ENCODE assay signal across 11 mouse cellular contexts in the genomic region with DNA sequence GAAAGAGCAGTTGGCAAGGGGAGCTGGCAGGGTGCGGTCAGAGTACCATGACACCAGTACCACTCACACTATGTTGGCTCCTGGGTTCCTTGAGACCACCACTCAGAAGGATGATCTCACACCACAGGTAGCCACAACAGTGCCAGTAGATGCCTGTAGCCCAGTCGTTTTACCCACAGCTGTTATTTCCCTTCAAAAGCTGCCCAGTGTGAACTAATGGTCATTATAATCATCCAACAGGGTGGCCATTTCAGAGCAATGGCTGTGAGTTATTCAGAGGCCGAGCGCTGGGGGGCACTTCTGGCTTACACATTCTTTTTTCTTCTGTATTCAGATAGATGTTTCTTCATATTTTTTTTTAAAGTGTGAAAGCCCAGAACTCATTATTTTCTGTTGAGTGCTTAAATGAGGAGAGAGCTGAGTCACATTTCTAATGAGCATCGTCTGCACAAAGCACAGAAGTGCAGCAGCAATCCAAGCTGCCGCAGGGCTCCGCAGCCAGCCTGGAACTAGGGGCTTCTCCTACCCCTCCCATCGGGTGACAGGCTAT.
DNase-seq lines count a peak whose midpoint lies in the region; ATAC-seq lines count a peak whose summit lies in the region.
"Had no signal": no experiment of that assay in that cellular context is flagged by ENCODE, and none has a peak within 500 bp of the region (broad histone marks: within the 10 kb centered on the region; RNA-seq: fewer than 3 reads in every experiment).

No protein-coding gene starts in this region.

- 0 out of 2 replicates have a peak, but pooled peaks cover 2% of the 10 kb centered on the region for H3K4me1 ChIP-seq in hindbrain, embryonic 16.5 days (ENCODE audit: control insufficient read depth, insufficient read depth, low read depth, low read length)

- intact Hi-C loops in left cerebral cortex, postnatal 4 days (cut with DNase I) = no loop called here
- intact Hi-C loops in heart, postnatal 10 days (cut with DNase I) = no loop called here

- H3K36me3 ChIP-seq in hindbrain, embryonic 16.5 days (ENCODE audit: control insufficient read depth, insufficient read depth, low read length) = no peaks in the 10 kb centered on the region

- peak; percentile 81 for ATAC-seq in hindbrain, embryonic 16.5 days
- ATAC-seq in monocyte, adult 5-6 weeks (replicated peaks; ENCODE audit: insufficient number of reproducible peaks, low FRiP score, low TSS enrichment, poor library complexity, severe bottlenecking) = no peak
- ATAC-seq: intestine, postnatal 0 days had no signal

- H3K9ac ChIP-seq in hindbrain, embryonic 16.5 days (ENCODE audit: low read depth, low read length) = no peak overlapping the region
- H3K9ac ChIP-seq: liver, embryonic 14.5 days had no signal

- no peaks in the 10 kb centered on the region for H3K27me3 ChIP-seq in hindbrain, embryonic 16.5 days (replicated peaks; ENCODE audit: control insufficient read depth, insufficient read depth, low read length)

- WGBS in hindbrain, embryonic 16.5 days = 52% methylated on average over 8 of the region's 8 CpGs

- no peak overlapping the region; the same call in 1 of the 2 replicates for H3K27ac ChIP-seq in hindbrain, embryonic 16.5 days (ENCODE audit: low read depth, low read length)
- H3K27ac ChIP-seq: gastrocnemius, adult 2 months; liver, embryonic 14.5 days had no signal

- DNase-seq in retina, postnatal 1 day = peak; percentile 34
- no peak for DNase-seq in retina, embryonic 14.5 days (ENCODE audit: low spot score)
- peak; percentile 9 for DNase-seq in left cerebral cortex, postnatal 4 days
- DNase-seq in heart, postnatal 10 days = no peak
- DNase-seq in gastrocnemius, adult 18-20 months (ENCODE audit: low spot score) = no peak
- DNase-seq: gastrocnemius, adult 2 months; thymus, postnatal 4 days had no signal

- no peaks in the 10 kb centered on the region for H3K9me3 ChIP-seq in hindbrain, embryonic 16.5 days (ENCODE audit: control insufficient read depth, low read length)

- no peak overlapping the region for H3K4me3 ChIP-seq in hindbrain, embryonic 16.5 days (ENCODE audit: low read length)
- H3K4me3 ChIP-seq: gastrocnemius, adult 2 months had no signal

- H3K4me2 ChIP-seq in hindbrain, embryonic 16.5 days (ENCODE audit: low read length) = no peak overlapping the region

Comparison
In these comparisons a context has a peak if more than half of its experiments do, and no peak if none do; other contexts are left out.
1. DNase-seq: peak in retina, postnatal 1 day (single experiment) and left cerebral cortex, postnatal 4 days (single experiment); none in retina, embryonic 14.5 days (single experiment), heart, postnatal 10 days (0 of 2) and gastrocnemius, adult 18-20 months (single experiment).